Mouse (Mus musculus): Measurements from ENCODE around the gene Frzb.
"Not testable (repeated sequence)": the region's sequence is repeated elsewhere in the genome, so short reads cannot be mapped to it uniquely, and the experiment has no call there.

The Frzb gene

GRCm38 (mm10) chr2:80447291-80447791 lies at the start of gene Frzb:
Frzb (minus strand) TSS chr2:80447625.
- no peak for DNase-seq (ENCODE audit: low read depth)

- not testable (repeated sequence) for DNase-seq (ENCODE audit: low read depth)
These were observed 47.9 kb upstream of the Frzb start for GRCm38 (mm10) chr2:80495304-80495703.

GRCm38 (mm10) chr2:80486851-80487250 lies 39.4 kb upstream of the Frzb start:
- DNase-seq (ENCODE audit: low read depth): no peak

- no peak for DNase-seq (ENCODE audit: low read depth)
These were observed 37.5 kb upstream of the Frzb start for GRCm38 (mm10) chr2:80484951-80485350.

- DNase-seq (ENCODE audit: low read depth): no peak
These were observed 28.4 kb upstream of the Frzb start for GRCm38 (mm10) chr2:80475831-80476230.

GRCm38 (mm10) chr2:80474247-80474796 lies 26.9 kb upstream of the Frzb start:
- no peak for DNase-seq (ENCODE audit: low read depth)

GRCm38 (mm10) chr2:80465991-80466821 lies 18.8 kb upstream of the Frzb start:
- no peak for DNase-seq (ENCODE audit: low read depth)

GRCm38 (mm10) chr2:80461827-80462226 lies 14.4 kb upstream of the Frzb start:
- no peak for DNase-seq (ENCODE audit: low read depth)

GRCm38 (mm10) chr2:80448231-80448630 lies 806 bp upstream of the Frzb start:
- no peak for DNase-seq (ENCODE audit: low read depth)

- no peak for DNase-seq (ENCODE audit: low read depth)
These were observed 895 bp downstream of the Frzb start for GRCm38 (mm10) chr2:80446308-80447151.

GRCm38 (mm10) chr2:80445926-80446307 lies 1.5 kb downstream of the Frzb start:
- DNase-seq (ENCODE audit: low read depth): no peak

- no peak for DNase-seq (ENCODE audit: low read depth)
These were observed 1.9 kb downstream of the Frzb start for GRCm38 (mm10) chr2:80445491-80445890.

- DNase-seq (ENCODE audit: low read depth): no peak
These were observed 2.7 kb downstream of the Frzb start for GRCm38 (mm10) chr2:80444418-80445365.

GRCm38 (mm10) chr2:80443962-80444361 lies 3.5 kb downstream of the Frzb start:
- no peak for DNase-seq (ENCODE audit: low read depth)

GRCm38 (mm10) chr2:80441386-80441785 lies 6.0 kb downstream of the Frzb start:
- no peak for DNase-seq (ENCODE audit: low read depth)

GRCm38 (mm10) chr2:80438854-80439253 lies 8.6 kb downstream of the Frzb start:
- no peak for DNase-seq (ENCODE audit: low read depth)

GRCm38 (mm10) chr2:80437401-80437800 lies 10.0 kb downstream of the Frzb start:
- DNase-seq (ENCODE audit: low read depth): no peak

GRCm38 (mm10) chr2:80434783-80435572 lies 12.4 kb downstream of the Frzb start:
- DNase-seq (ENCODE audit: low read depth): no peak

- peak; percentile 26 for DNase-seq (ENCODE audit: low read depth)
These were observed 14.1 kb downstream of the Frzb start for GRCm38 (mm10) chr2:80433254-80433876.
